ENCODE assay signal across 8 mouse cellular contexts in genomic region chr9:90270193-90270943, GRCm38 (mm10). TPM values are rescaled to one million over a fixed set of nuclear protein-coding genes. Genes with fewer than 3 reads are reported as not detected.
DNase-seq lines count a peak whose midpoint lies in the region; ATAC-seq and TF ChIP-seq lines count a peak whose summit lies in the region.

TSS of gene Tbc1d2b (minus strand) at chr9:90270804.

- DNase-seq in A20 (ENCODE audit: low read depth, low spot score): peak; percentile 36
- DNase-seq in liver, embryonic 11.5 days (ENCODE audit: low spot score): peak; percentile 73
- DNase-seq in splenic B cell, adult 2 months (ENCODE audit: low read depth, low spot score): peak; percentile 35

- peak within 1 kb of the TSS; percentile 94 for H3K4me2 ChIP-seq in heart, embryonic 11.5 days
- H3K4me2 ChIP-seq in kidney, embryonic 15.5 days: peak within 1 kb of the TSS; percentile 85
- H3K4me2 ChIP-seq in liver, embryonic 11.5 days: peak within 1 kb of the TSS; percentile 87
- peak within 1 kb of the TSS; percentile 75 for H3K4me2 ChIP-seq in myocyte (ENCODE audit: low read depth)

- TF ChIP-seq POLR2A in bone marrow, adult 2 months (IDR thresholded peaks at IDR 0.05; ENCODE audit: borderline replicate concordance, control insufficient read depth, low read depth, low read length): 0 out of 2 replicates have a peak, but pooled peaks have one; percentile 16
- TF ChIP-seq POLR2A in myocyte (IDR thresholded peaks at IDR 0.05; ENCODE audit: insufficient read length, low read depth): peak; percentile 55

- H3K9ac ChIP-seq in heart, embryonic 11.5 days (ENCODE audit: low read depth, low read length): peak within 1 kb of the TSS; percentile 85
- peak within 1 kb of the TSS; percentile 68 for H3K9ac ChIP-seq in kidney, embryonic 15.5 days
- H3K9ac ChIP-seq in liver, embryonic 11.5 days (ENCODE audit: low read depth, low read length): peak within 1 kb of the TSS; percentile 91

- H3K27ac ChIP-seq in bone marrow, adult 2 months (ENCODE audit: control insufficient read depth, insufficient read depth, low read depth, low read length, poor library complexity): peak within 1 kb of the TSS; percentile 73
- H3K27ac ChIP-seq in heart, embryonic 11.5 days (ENCODE audit: low read depth, low read length): no peak within 1 kb of the TSS
- H3K27ac ChIP-seq in kidney, embryonic 15.5 days: peak within 1 kb of the TSS; percentile 85
- peak within 1 kb of the TSS; percentile 70 for H3K27ac ChIP-seq in liver, embryonic 11.5 days (ENCODE audit: low read depth, low read length)

- peak within 1 kb of the TSS; percentile 57 for H3ac ChIP-seq in myocyte (ENCODE audit: control insufficient read depth, insufficient read length)

- no peaks in the 10 kb centered on the region for H3K79me2 ChIP-seq in myocyte (ENCODE audit: control insufficient read depth, insufficient read depth)

- H3K9me3 ChIP-seq in heart, embryonic 11.5 days (replicated peaks; ENCODE audit: control insufficient read depth, low read length): no peaks in the 10 kb centered on the region
- H3K9me3 ChIP-seq in kidney, embryonic 15.5 days (replicated peaks): no peaks in the 10 kb centered on the region
- H3K9me3 ChIP-seq in liver, embryonic 11.5 days (ENCODE audit: control insufficient read depth, low read length): no peaks in the 10 kb centered on the region

- TF ChIP-seq CTCF in bone marrow, adult 2 months (IDR thresholded peaks at IDR 0.05; ENCODE audit: control insufficient read depth, insufficient read depth, low read length): no peak

- no peaks in the 10 kb centered on the region for H3K27me3 ChIP-seq in heart, embryonic 11.5 days (ENCODE audit: control insufficient read depth, insufficient read depth, low read length)
- no peaks in the 10 kb centered on the region for H3K27me3 ChIP-seq in kidney, embryonic 15.5 days
- H3K27me3 ChIP-seq in liver, embryonic 11.5 days (replicated peaks; ENCODE audit: control insufficient read depth, insufficient read depth, low read length): no peaks in the 10 kb centered on the region
- no peaks in the 10 kb centered on the region for H3K27me3 ChIP-seq in myocyte (ENCODE audit: control insufficient read depth, insufficient read depth, insufficient read length)
- H3K27me3 ChIP-seq in splenic B cell, adult 2 months (ENCODE audit: control insufficient read depth, insufficient read depth, low read length, poor library complexity, severe bottlenecking): no peaks in the 10 kb centered on the region

- no peaks in the 10 kb centered on the region for H3K36me3 ChIP-seq in heart, embryonic 11.5 days (ENCODE audit: control insufficient read depth, insufficient read depth, low read length)
- H3K36me3 ChIP-seq in kidney, embryonic 15.5 days: no peaks in the 10 kb centered on the region
- no peaks in the 10 kb centered on the region for H3K36me3 ChIP-seq in liver, embryonic 11.5 days (ENCODE audit: control insufficient read depth, insufficient read depth, low read length)
- H3K36me3 ChIP-seq in myocyte (ENCODE audit: control insufficient read depth, insufficient read depth): no peaks in the 10 kb centered on the region
- no peaks in the 10 kb centered on the region for H3K36me3 ChIP-seq in splenic B cell, adult 2 months (ENCODE audit: control insufficient read depth, insufficient read depth, low read length, poor library complexity, severe bottlenecking)

- peak within 1 kb of the TSS; percentile 96 for H3K4me3 ChIP-seq in bone marrow, adult 2 months (replicated peaks; ENCODE audit: control insufficient read depth, low read depth, low read length)
- H3K4me3 ChIP-seq in heart, embryonic 11.5 days (ENCODE audit: low read depth, low read length): peak within 1 kb of the TSS; percentile 89
- peak within 1 kb of the TSS; percentile 88 for H3K4me3 ChIP-seq in kidney, embryonic 15.5 days (replicated peaks)
- peak within 1 kb of the TSS; percentile 90 for H3K4me3 ChIP-seq in liver, embryonic 11.5 days (ENCODE audit: low read depth, low read length)
- H3K4me3 ChIP-seq in myocyte: peak within 1 kb of the TSS; percentile 35

- WGBS in bone marrow, adult 2 months: 1% methylated on average over 68 of the region's 74 CpGs
- under 1% methylated on average over 51 of the region's 74 CpGs for WGBS in heart, embryonic 11.5 days (ENCODE audit: insufficient replicate concordance)
- WGBS in kidney, embryonic 15.5 days: under 1% methylated on average over 68 of the region's 74 CpGs
- WGBS in liver, embryonic 11.5 days: under 1% methylated on average over 68 of the region's 74 CpGs

- peak; percentile 72 for ATAC-seq in erythroblast, adult 5-6 weeks (replicated peaks; ENCODE audit: low FRiP score, poor library complexity, severe bottlenecking)
- ATAC-seq in heart, embryonic 11.5 days (replicated peaks; ENCODE audit: insufficient number of reproducible peaks, low FRiP score, low TSS enrichment): peak; percentile 91
- peak; percentile 94 for ATAC-seq in kidney, embryonic 15.5 days (replicated peaks; ENCODE audit: low FRiP score)
- peak; percentile 87 for ATAC-seq in liver, embryonic 11.5 days (replicated peaks; ENCODE audit: low FRiP score)

- peaks cover 4% of the 10 kb centered on the region; the same call in 1 of the 2 replicates for H3K4me1 ChIP-seq in bone marrow, adult 2 months (ENCODE audit: control insufficient read depth, insufficient read depth, low read length)
- peaks cover 13% of the 10 kb centered on the region; the same call in 1 of the 2 replicates for H3K4me1 ChIP-seq in heart, embryonic 11.5 days (ENCODE audit: control insufficient read depth, insufficient read depth, low read length)
- peaks cover 23% of the 10 kb centered on the region for H3K4me1 ChIP-seq in kidney, embryonic 15.5 days
- H3K4me1 ChIP-seq in liver, embryonic 11.5 days (replicated peaks; ENCODE audit: control insufficient read depth, insufficient read depth, low read length): peaks cover 12% of the 10 kb centered on the region

TF ChIP-seq in myocyte, 11 proteins besides CTCF, POLR2A, EP300 and RAD21:
- no peak for TF ChIP-seq TCF12 (IDR thresholded peaks at IDR 0.05; ENCODE audit: insufficient read depth, poor library complexity, severe bottlenecking)
- no peak for TF ChIP-seq POLR2AphosphoS2 (IDR thresholded peaks at IDR 0.05; ENCODE audit: insufficient read length, low read depth)
- TF ChIP-seq MYOD1 (IDR thresholded peaks at IDR 0.05; ENCODE audit: control insufficient read depth in 1 of 3, insufficient read length in 2 of 3, low read depth in 2 of 3): peak in 1 of 3 experiments; percentile 7
- TF ChIP-seq SRF (IDR thresholded peaks at IDR 0.05; ENCODE audit: control insufficient read depth, insufficient read length, low read depth): no peak

RNA-seq across cellular contexts. Expression of gene Tbc1d2b, which starts in this region (rescaled TPM):
- 12.5 and 26.2 TPM in 2 replicates for polyA plus RNA-seq in bone marrow, adult 2 months (2011; ENCODE audit: insufficient read depth, insufficient read length, low replicate concordance, missing spikeins)
- 69.2 and 78.6 TPM in 2 replicates for total RNA-seq in erythroblast, adult 5-6 weeks (2015; ENCODE audit: low replicate concordance)
- total RNA-seq in erythroblast, adult 5-6 weeks (2017; ENCODE audit: low replicate concordance): 76.9 and 83.4 TPM in 2 replicates
- 6.3 and 6.7 TPM in 2 replicates for polyA plus RNA-seq in heart, embryonic 11.5 days (2014; fragmentation: Nextera tagmentation; extraction: Ambion mirVana)
- polyA plus RNA-seq in kidney, embryonic 15.5 days (2015; fragmentation: Nextera tagmentation; extraction: Ambion mirVana): 12.4 and 12.7 TPM in 2 replicates
- 13.2 and 14.2 TPM in 2 replicates for polyA plus RNA-seq in liver, embryonic 11.5 days (2014; fragmentation: Nextera tagmentation; extraction: Ambion mirVana)
- polyA plus RNA-seq in myocyte (2012; fragmentation: generic; extraction: Trizol): 2.9 TPM

Comparison
In these comparisons a context has a peak if more than half of its experiments do, and no peak if none do; other contexts are left out.
1. H3K4me3 ChIP-seq: peak in every context shown above with its lines; median percentile 96 in bone marrow, adult 2 months; 90 in liver, embryonic 11.5 days; 89 in heart, embryonic 11.5 days; 88 in kidney, embryonic 15.5 days; 35 in myocyte.